Mouse (Mus musculus): ENCODE measurements at regions not wholly inside any gene's neighbourhood (a gene's known extent, or its start where the extent isn't known, plus 50 kb on each side); places are given as distances from the start of the nearest gene placed in this dataset.

DNA sequence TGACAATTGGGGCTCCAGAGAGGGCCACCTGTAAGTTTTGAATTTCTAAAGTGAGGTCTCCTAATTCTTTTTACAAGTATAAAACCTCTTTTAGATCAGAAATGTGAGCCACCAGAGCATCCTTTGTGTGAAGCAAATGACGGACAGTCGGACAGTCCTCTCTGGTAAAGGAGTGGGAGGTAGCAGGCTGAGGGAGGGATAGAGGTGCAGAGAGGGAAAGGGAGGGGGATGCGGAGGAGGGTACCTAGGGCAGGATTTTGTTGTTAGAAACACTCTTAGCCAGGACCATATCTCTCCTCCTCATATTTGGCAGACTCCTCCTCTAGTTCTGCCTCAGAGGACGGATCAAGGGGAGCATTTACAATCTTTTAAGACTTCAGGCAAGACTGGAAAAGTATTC, 130.3 kb upstream of the Adcyap1 start:
- TF ChIP-seq CTCF (IDR thresholded peaks at IDR 0.05; ENCODE audit: low read depth) (no peak), EP300 (IDR thresholded peaks at IDR 0.05; ENCODE audit: low read depth) (no peak)

All from liver, embryonic 14.5 days (tissue).